Comparison of ENCODE assay signal across 8 mouse cellular contexts in genomic region chr12:7978190-7978884, GRCm38 (mm10). TPM values are rescaled to one million over a fixed set of nuclear protein-coding genes. Genes with fewer than 3 reads are reported as not detected.
A peak's percentile ranks its signal among the peaks of the same experiment; 100 is the strongest.
DNase-seq lines count a peak whose midpoint lies in the region; ATAC-seq lines count a peak whose summit lies in the region.

No protein-coding gene starts in this region.

- no peaks in the 10 kb centered on the region for H3K36me3 ChIP-seq in hindbrain, embryonic 15.5 days

- peak; percentile 77 for DNase-seq in R1 (ENCODE audit: low read depth, low spot score)
- DNase-seq in cerebellum, adult 9-10 months: peak; percentile 51
- peak; percentile 21 to 89 for DNase-seq in frontal cortex, adult 2 months (ENCODE audit: extremely low spot score in 1 of 2, low spot score in 1 of 2)
- DNase-seq in layer of hippocampus, postnatal 25 days (ENCODE audit: extremely low spot score in 1 of 2, low spot score in 1 of 2): peak; percentile 68 to 88
- peak; percentile 78 for DNase-seq in lung, postnatal 10 days
- peak; percentile 75 for DNase-seq in retina, postnatal 1 day
- peak; percentile 27 to 36 for DNase-seq in urinary bladder, postnatal 36 days (ENCODE audit: low spot score in 2 of 2)

- no peak overlapping the region for H3K9ac ChIP-seq in hindbrain, embryonic 15.5 days

- peak overlapping the region; percentile 23; the same call in 1 of the 2 replicates for H3K4me2 ChIP-seq in hindbrain, embryonic 15.5 days

- H3K9me3 ChIP-seq in hindbrain, embryonic 15.5 days: no peaks in the 10 kb centered on the region

- H3K27ac ChIP-seq in hindbrain, embryonic 15.5 days (replicated peaks): no peak overlapping the region

- 50% methylated on average over 13 of the region's 13 CpGs for WGBS in hindbrain, embryonic 15.5 days

- ATAC-seq in hindbrain, embryonic 15.5 days (ENCODE audit: low FRiP score, low read depth): peak; percentile 81

- 0 out of 2 replicates have a peak, but pooled peaks cover 9% of the 10 kb centered on the region for H3K4me1 ChIP-seq in hindbrain, embryonic 15.5 days (replicated peaks)

- no peak overlapping the region for H3K4me3 ChIP-seq in hindbrain, embryonic 15.5 days

- H3K27me3 ChIP-seq in hindbrain, embryonic 15.5 days: no peaks in the 10 kb centered on the region

RNA-seq across cellular contexts. Expression of gene Apob, which starts 0.9 kb away (rescaled TPM):
- polyA plus RNA-seq in frontal cortex, adult 2 months (2012; rRNA removed): 0.17 and 0.20 TPM in 2 replicates
- 0.04 and 0.06 TPM in 2 replicates for polyA plus RNA-seq in hindbrain, embryonic 15.5 days (2015; fragmentation: Nextera tagmentation; extraction: Ambion mirVana)
- under 1 TPM in 1 of 2 experiments, not detected in 1; 0.05 TPM for total RNA-seq in layer of hippocampus, postnatal 25 days (2021)
